Mouse (Mus musculus): ENCODE data around the gene Slc35e3. TPM values are rescaled to one million over a fixed set of nuclear protein-coding genes. Genes with fewer than 3 reads are reported as not detected.
"Not testable (repeated sequence)": the region's sequence is repeated elsewhere in the genome, so short reads cannot be mapped to it uniquely, and the experiment has no call there.

The Slc35e3 gene
- polyA plus RNA-seq, 1 experiment = 12.8 TPM

DNA sequence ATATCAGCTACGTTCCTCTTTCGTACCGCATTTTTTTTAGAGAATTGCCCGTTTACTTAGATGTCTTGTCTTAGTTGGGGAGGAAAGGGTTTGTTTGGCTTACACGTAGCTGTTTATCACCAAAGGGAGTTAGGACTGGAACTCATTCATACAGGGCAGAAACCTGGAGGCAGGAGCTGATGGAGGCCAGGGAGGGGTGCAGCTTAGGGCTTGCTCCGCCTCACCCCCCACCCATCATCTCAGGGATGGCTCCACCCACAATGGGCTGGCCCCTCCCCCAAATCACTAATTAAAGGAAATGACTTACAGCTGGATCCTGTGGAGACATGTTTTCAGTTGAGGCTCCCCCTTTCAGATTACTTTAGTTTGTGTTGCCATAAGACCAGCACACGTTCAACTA lies 1.5 kb upstream of the Slc35e3 start:
- Histone ChIP-seq H3K27me3 (ENCODE audit: control insufficient read depth, insufficient read depth, insufficient read length) (no peaks in the 10 kb centered on the region), H3K79me3 (ENCODE audit: low read depth) (peaks cover 17% of the 10 kb centered on the region), H3K36me3 (ENCODE audit: control insufficient read depth, insufficient read depth) (peaks cover 59% of the 10 kb centered on the region), H3ac (ENCODE audit: control insufficient read depth, insufficient read length, low read depth) (no peak overlapping the region), H3K4me3 (ENCODE audit: insufficient read depth, poor library complexity, severe bottlenecking) (no peak overlapping the region), H3K79me2 (ENCODE audit: control insufficient read depth, insufficient read depth) (peaks cover 30% of the 10 kb centered on the region)
- no peak for TF ChIP-seq CEBPB (IDR thresholded peaks at IDR 0.05; ENCODE audit: low read depth)
- no peak for TF ChIP-seq MAX (IDR thresholded peaks at IDR 0.05)
- TF ChIP-seq USF1 (IDR thresholded peaks at IDR 0.05; ENCODE audit: low read depth) = no peak
- TF ChIP-seq MYOG (IDR thresholded peaks at IDR 0.05; ENCODE audit: control insufficient read depth, extremely low read depth, insufficient read length) = no peak
- TF ChIP-seq MYOD1 (IDR thresholded peaks at IDR 0.05; ENCODE audit: control insufficient read depth, insufficient read length, low read depth) = no peak
- TF ChIP-seq CTCF (IDR thresholded peaks at IDR 0.05; ENCODE audit: control insufficient read depth, insufficient read depth, insufficient read length) = no peak
- TF ChIP-seq FOSL1 (IDR thresholded peaks at IDR 0.05; ENCODE audit: insufficient read depth, low read length, poor library complexity, severe bottlenecking) = no peak

DNA sequence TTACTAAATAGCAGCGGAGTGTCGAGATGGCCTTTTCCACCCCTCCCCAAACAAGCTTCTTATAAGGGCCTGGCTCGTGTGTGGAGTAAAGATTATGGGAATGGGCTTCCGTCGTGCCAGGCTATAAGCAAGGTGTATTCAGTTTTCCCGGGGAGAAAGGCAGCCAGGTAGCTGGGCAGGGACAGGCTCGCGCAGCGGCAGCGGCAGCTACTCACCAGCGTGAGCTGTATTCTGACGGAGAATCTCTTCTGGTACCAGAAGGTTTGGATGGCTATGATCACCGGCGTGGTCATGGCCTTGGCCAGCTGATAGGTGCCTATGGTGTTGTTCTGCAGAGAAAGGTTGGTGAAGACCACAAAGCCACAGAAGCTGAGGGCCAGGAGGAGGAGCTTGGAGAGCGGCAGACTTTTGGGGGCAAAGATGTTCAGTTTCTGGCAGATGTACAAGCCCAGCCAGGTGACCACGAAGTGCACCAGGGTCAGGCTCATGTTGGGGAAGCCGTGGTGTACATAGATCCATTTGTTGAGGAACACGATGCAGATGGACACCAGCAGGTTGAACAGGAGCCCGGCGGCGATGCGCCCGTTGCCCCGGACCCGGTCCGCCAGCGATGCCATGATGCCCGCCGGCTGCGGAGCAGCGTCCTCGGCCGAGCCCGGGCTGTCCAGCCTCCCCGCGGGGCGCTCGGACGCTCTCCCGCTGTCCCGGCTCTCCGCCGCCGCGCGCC lies 432 bp downstream of the Slc35e3 start:
- H3K36me3 ChIP-seq (ENCODE audit: control insufficient read depth, insufficient read depth) = peaks cover 55% of the 10 kb centered on the region
- not testable (repeated sequence) for H3K27me3 ChIP-seq (ENCODE audit: control insufficient read depth, insufficient read depth, insufficient read length)
- peak overlapping the region; percentile 75 for H3ac ChIP-seq (ENCODE audit: control insufficient read depth, insufficient read length, low read depth)
- peak overlapping the region; percentile 34 for H3K4me3 ChIP-seq (ENCODE audit: insufficient read depth, poor library complexity, severe bottlenecking)
- peaks cover 28% of the 10 kb centered on the region for H3K79me3 ChIP-seq (ENCODE audit: low read depth)
- H3K79me2 ChIP-seq (ENCODE audit: control insufficient read depth, insufficient read depth) = peaks cover 50% of the 10 kb centered on the region

- H3K79me3 ChIP-seq (ENCODE audit: low read depth) = peaks cover 28% of the 10 kb centered on the region
- H3ac ChIP-seq (ENCODE audit: control insufficient read depth, insufficient read length, low read depth) = no peak overlapping the region
Measured at GRCm38 (mm10) chr10:117743917-117744316, 2.2 kb downstream of the Slc35e3 start.

GRCm38 (mm10) chr10:117743182-117743581 lies 3.0 kb downstream of the Slc35e3 start:
- Histone ChIP-seq H3K27me3 (ENCODE audit: control insufficient read depth, insufficient read depth, insufficient read length) (no peaks in the 10 kb centered on the region), H3K4me3 (ENCODE audit: insufficient read depth, poor library complexity, severe bottlenecking) (no peak overlapping the region), H3K79me3 (ENCODE audit: low read depth) (peaks cover 30% of the 10 kb centered on the region)

More at GRCm38 (mm10) chr10:117743917-117744316, 2.2 kb downstream of the Slc35e3 start:
- no peak for TF ChIP-seq CTCF (IDR thresholded peaks at IDR 0.05; ENCODE audit: control insufficient read depth, insufficient read depth, insufficient read length)
- TF ChIP-seq CEBPB (IDR thresholded peaks at IDR 0.05; ENCODE audit: low read depth) = no peak
- no peak for TF ChIP-seq MAX (IDR thresholded peaks at IDR 0.05)
- TF ChIP-seq MYOG (IDR thresholded peaks at IDR 0.05; ENCODE audit: control insufficient read depth, extremely low read depth, insufficient read length) = no peak
- no peak for TF ChIP-seq FOSL1 (IDR thresholded peaks at IDR 0.05; ENCODE audit: insufficient read depth, low read length, poor library complexity, severe bottlenecking)
- Histone ChIP-seq H3K27me3 (ENCODE audit: control insufficient read depth, insufficient read depth, insufficient read length) (no peaks in the 10 kb centered on the region), H3K36me3 (ENCODE audit: control insufficient read depth, insufficient read depth) (peaks cover 53% of the 10 kb centered on the region), H3K4me3 (ENCODE audit: insufficient read depth, poor library complexity, severe bottlenecking) (no peak overlapping the region), H3K79me2 (ENCODE audit: control insufficient read depth, insufficient read depth) (peaks cover 53% of the 10 kb centered on the region)

DNA sequence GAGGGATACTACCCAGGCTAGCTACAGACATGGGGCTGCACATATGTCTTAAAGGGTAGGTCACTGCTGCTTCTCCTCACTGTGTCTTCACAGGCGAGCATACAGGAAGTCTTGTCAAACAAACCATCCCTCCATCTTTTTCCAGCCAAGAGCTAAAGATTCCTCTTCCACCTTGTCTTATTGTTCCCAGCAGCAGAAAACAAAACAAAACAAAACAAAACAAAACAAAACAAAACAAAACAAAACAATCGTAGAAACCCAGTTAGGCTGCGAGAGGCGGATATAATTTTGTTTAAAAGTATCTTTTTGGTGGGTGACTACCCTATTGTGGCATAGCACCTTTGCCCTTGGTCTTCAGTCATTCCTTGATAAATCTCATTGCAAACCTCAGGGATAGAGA lies 3.5 kb downstream of the Slc35e3 start:
- Histone ChIP-seq H3K27me3 (ENCODE audit: control insufficient read depth, insufficient read depth, insufficient read length) (no peaks in the 10 kb centered on the region), H3ac (ENCODE audit: control insufficient read depth, insufficient read length, low read depth) (no peak overlapping the region), H3K79me2 (ENCODE audit: control insufficient read depth, insufficient read depth) (peaks cover 53% of the 10 kb centered on the region), H3K36me3 (ENCODE audit: control insufficient read depth, insufficient read depth) (peaks cover 52% of the 10 kb centered on the region), H3K4me3 (ENCODE audit: insufficient read depth, poor library complexity, severe bottlenecking) (no peak overlapping the region), H3K79me3 (ENCODE audit: low read depth) (peaks cover 30% of the 10 kb centered on the region)
- TF ChIP-seq FOSL1 (IDR thresholded peaks at IDR 0.05; ENCODE audit: insufficient read depth, low read length, poor library complexity, severe bottlenecking) (no peak), MYOD1 (IDR thresholded peaks at IDR 0.05; ENCODE audit: control insufficient read depth, insufficient read length, low read depth) (no peak), MAX (IDR thresholded peaks at IDR 0.05) (no peak), USF1 (IDR thresholded peaks at IDR 0.05; ENCODE audit: low read depth) (no peak), CTCF (IDR thresholded peaks at IDR 0.05; ENCODE audit: control insufficient read depth, insufficient read depth, insufficient read length) (no peak), MYOG (IDR thresholded peaks at IDR 0.05; ENCODE audit: control insufficient read depth, extremely low read depth, insufficient read length) (no peak), CEBPB (IDR thresholded peaks at IDR 0.05; ENCODE audit: low read depth) (no peak)

More at GRCm38 (mm10) chr10:117743182-117743581, 3.0 kb downstream of the Slc35e3 start:
- Histone ChIP-seq H3K79me2 (ENCODE audit: control insufficient read depth, insufficient read depth) (peaks cover 53% of the 10 kb centered on the region), H3K36me3 (ENCODE audit: control insufficient read depth, insufficient read depth) (peaks cover 53% of the 10 kb centered on the region), H3ac (ENCODE audit: control insufficient read depth, insufficient read length, low read depth) (no peak overlapping the region)
- TF ChIP-seq CEBPB (IDR thresholded peaks at IDR 0.05; ENCODE audit: low read depth) (no peak), MYOG (IDR thresholded peaks at IDR 0.05; ENCODE audit: control insufficient read depth, extremely low read depth, insufficient read length) (no peak), CTCF (IDR thresholded peaks at IDR 0.05; ENCODE audit: control insufficient read depth, insufficient read depth, insufficient read length) (no peak), MYOD1 (IDR thresholded peaks at IDR 0.05; ENCODE audit: control insufficient read depth, insufficient read length, low read depth) (no peak), FOSL1 (IDR thresholded peaks at IDR 0.05; ENCODE audit: insufficient read depth, low read length, poor library complexity, severe bottlenecking) (no peak), MAX (IDR thresholded peaks at IDR 0.05) (no peak), USF1 (IDR thresholded peaks at IDR 0.05; ENCODE audit: low read depth) (no peak)
